Mouse (Mus musculus) stomach, embryonic 16.5 days (tissue): Measurements from ENCODE around the gene Mgat3. TPM values are rescaled to one million over a fixed set of nuclear protein-coding genes. Genes with fewer than 3 reads are reported as not detected.

ENCODE experiments used
- ATAC-seq: fragments of 200-750 bp; cut with Nextera tagmentation; 2 replicates; pipeline ENCODE4 v1.8.0; 2017; ENCODE audit warnings: moderate number of reproducible peaks, moderate TSS enrichment; ENCODE audit not compliant: insufficient read depth, low FRiP score
- H3K27ac ChIP-seq: fragments of 300-500 bp; sonication (generic); 2 replicates; pipeline ENCODE4 v1.5.1; 2014; ENCODE audit warnings: low read length
- H3K27me3 ChIP-seq: fragments of 300-500 bp; sonication (generic); 2 replicates; pipeline ENCODE4 v1.6.1; 2014; ENCODE audit warnings: low read length, control low read depth, mixed read lengths; ENCODE audit not compliant: control insufficient read depth, insufficient read depth
- H3K36me3 ChIP-seq: fragments of 300-500 bp; sonication (generic); 2 replicates; pipeline ENCODE4 v1.6.1; 2014; ENCODE audit warnings: low read length; ENCODE audit not compliant: control insufficient read depth, insufficient read depth
- H3K4me1 ChIP-seq: fragments of 300-500 bp; sonication (generic); 2 replicates; pipeline ENCODE4 v1.6.1; 2014; ENCODE audit warnings: low read length, control low read depth, mixed read lengths; ENCODE audit not compliant: control insufficient read depth, insufficient read depth
- H3K4me2 ChIP-seq: fragments of 300-500 bp; sonication (generic); 2 replicates; pipeline ENCODE4 v1.6.1; 2014; ENCODE audit warnings: low read depth, low read length, mixed read lengths
- H3K4me3 ChIP-seq: fragments of 300-500 bp; sonication (generic); replicated peaks from 2 replicates; pipeline ENCODE4 v1.5.1; 2014; ENCODE audit warnings: mild to moderate bottlenecking, low read length
- H3K9ac ChIP-seq: fragments of 300-500 bp; sonication (generic); 2 replicates; pipeline ENCODE4 v1.6.1; 2014; ENCODE audit warnings: low read length
- H3K9me3 ChIP-seq: fragments of 300-500 bp; sonication (generic); replicated peaks from 2 replicates; pipeline ENCODE4 v1.6.1; 2016; ENCODE audit warnings: low read length, control low read depth; ENCODE audit not compliant: control insufficient read depth
- WGBS: fragments of 180-500 bp; shearing (Covaris S2); extraction: QIAGEN DNeasy Blood & Tissue Kit; methylation state at CpG from one replicate; pipeline ENCODE4 v1.1.7; 2014; 5-methylcytosine and 5-hydroxymethylcytosine counted together
- polyA plus RNA-seq: library from polyadenylated mRNA; unstranded; fragments of >200 nt; fragmentation: Nextera tagmentation; extraction: Ambion mirVana; gene quantifications from 2 replicates; pipeline ENCODE4 v1.2.1, GENCODE M21; 2015

The Mgat3 gene
- polyA plus RNA-seq, 1 experiment from 2014 or later: 8.7 TPM

DNA sequence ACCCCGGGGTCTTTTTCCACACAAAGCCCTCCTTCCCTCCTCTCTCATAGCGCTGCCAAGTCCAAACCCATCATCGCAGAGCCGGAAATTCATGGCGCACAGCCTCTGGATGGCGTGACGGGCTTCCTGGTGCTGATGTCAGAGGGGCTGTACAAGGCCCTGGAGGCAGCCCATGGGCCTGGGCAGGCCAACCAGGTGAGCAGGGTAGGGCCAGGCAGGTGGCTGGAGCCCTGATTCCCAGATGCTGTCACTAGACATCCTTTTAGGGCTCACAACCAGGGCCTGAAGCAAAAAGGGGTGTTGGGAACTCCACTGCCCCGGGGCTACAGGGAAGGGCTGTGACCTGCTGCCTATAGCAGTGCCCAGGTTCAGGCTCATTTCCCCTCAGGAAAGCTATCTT, 17.8 kb upstream of the Mgat3 start:
- H3K27ac ChIP-seq: no peak overlapping the region
- H3K4me3 ChIP-seq: no peak overlapping the region
- ATAC-seq: no peak
- H3K27me3 ChIP-seq: no peaks in the 10 kb centered on the region
- peaks cover 27% of the 10 kb centered on the region for H3K4me1 ChIP-seq
- H3K36me3 ChIP-seq: peaks cover 21% of the 10 kb centered on the region; the same call in 1 of the 2 replicates
- H3K4me2 ChIP-seq: no peak overlapping the region
- H3K9me3 ChIP-seq: no peaks in the 10 kb centered on the region
- WGBS: 93% methylated on average over 8 of the region's 8 CpGs
- no peak overlapping the region for H3K9ac ChIP-seq

DNA sequence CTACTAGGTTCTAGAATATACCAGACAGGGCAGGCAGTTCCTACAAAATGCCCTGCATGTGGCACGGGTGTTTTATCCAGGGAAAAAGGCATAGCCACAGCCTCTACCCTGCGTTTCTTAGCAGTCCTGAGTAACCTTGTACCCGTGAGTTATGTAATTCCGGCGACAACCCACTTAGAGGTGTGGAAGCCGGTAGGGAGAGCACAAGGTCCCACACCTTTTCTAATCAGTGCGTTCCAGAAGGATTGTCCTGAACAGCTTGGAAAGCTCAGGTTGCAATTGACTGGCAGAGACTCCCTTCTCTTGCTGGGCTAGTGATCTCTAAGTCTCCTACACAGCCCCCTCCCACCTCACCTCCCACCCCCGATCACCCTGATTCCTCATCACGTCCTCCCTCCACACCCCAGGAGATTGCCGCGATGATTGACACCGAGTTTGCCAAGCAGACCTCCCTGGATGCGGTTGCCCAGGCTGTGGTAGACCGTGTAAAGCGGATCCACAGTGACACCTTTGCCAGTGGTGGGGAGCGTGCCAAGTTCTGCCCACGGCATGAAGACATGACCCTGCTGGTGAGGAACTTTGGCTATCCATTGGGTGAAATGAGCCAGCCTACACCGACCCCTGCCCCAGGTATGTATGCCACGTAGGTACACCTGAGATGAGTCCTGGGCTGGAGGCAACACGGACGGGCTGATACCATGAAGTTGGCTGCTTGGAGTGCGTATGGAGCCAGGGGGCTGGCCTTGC, 16.2 kb upstream of the Mgat3 start:
- no peaks in the 10 kb centered on the region for H3K27me3 ChIP-seq
- H3K4me3 ChIP-seq: no peak overlapping the region
- peaks cover 27% of the 10 kb centered on the region for H3K4me1 ChIP-seq
- H3K27ac ChIP-seq: peak overlapping the region; percentile 96; the same call in 1 of the 2 replicates
- no peak overlapping the region for H3K4me2 ChIP-seq
- no peak for ATAC-seq
- H3K9me3 ChIP-seq: no peaks in the 10 kb centered on the region
- 78% methylated on average over 22 of the region's 22 CpGs for WGBS
- H3K9ac ChIP-seq: no peak overlapping the region
- H3K36me3 ChIP-seq: peaks cover 21% of the 10 kb centered on the region; the same call in 1 of the 2 replicates

DNA sequence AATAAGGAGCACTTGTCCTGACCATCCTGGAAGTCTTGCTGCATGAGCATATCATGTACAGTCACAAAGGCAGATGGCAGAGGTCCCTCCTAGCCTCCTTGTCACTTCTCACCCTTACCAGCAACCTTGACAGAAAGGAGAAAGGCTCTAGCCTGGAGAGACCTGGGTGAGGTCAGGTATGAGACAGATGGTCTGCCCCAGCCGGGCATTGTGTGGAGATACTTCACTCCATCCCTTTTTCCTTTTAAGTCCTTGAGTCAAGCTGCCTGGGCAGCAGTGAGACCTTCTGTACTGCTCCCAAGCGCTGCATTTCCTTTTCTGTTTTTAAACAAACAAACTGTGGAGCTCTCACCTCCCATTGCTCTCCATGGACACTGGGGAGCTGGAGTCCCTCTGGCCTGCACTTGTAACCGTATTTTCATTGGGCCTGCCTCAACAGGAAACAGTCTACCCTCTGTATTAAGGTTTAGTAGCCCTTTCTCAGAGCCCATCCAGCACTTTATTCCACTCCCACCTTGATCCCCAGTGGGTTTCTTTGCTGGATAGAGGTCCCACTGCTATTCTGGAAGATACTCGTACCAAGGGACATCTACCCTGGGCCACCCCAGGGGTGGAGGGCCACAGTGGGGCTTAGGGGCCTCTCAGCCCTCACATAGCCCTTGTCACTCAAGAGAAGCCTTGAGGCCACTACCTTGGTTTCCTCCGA, 15.4 kb upstream of the Mgat3 start:
- Histone ChIP-seq H3K27me3 (no peaks in the 10 kb centered on the region), H3K9ac (peak overlapping the region; percentile 56; the same call in 1 of the 2 replicates), H3K36me3 (peaks cover 20% of the 10 kb centered on the region; the same call in 1 of the 2 replicates), H3K4me3 (no peak overlapping the region), H3K4me2 (no peak overlapping the region), H3K4me1 (peaks cover 27% of the 10 kb centered on the region), H3K9me3 (no peaks in the 10 kb centered on the region), H3K27ac (peak overlapping the region; percentile 96)
- no peak for ATAC-seq
- whole genome bisulfite sequencing: 62% methylated on average over 5 of the region's 5 CpGs

DNA sequence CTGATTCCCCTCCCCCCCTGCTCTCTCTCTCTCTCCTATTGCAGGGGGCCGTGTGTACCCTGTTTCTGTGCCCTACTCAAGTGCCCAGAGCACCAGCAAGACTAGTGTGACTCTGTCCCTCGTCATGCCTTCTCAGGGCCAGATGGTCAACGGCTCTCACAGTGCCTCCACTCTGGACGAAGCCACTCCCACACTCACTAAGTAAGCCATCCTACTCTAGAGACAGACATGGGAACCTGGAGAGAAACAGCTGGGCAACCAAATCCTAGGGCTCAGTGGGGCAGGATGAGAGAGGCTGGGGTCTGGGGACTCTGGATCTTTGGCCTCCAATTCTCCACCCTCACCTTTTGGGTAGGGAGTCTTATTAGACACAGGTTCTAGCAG, 14.8 kb upstream of the Mgat3 start:
- no peak overlapping the region for H3K4me2 ChIP-seq
- peak overlapping the region; percentile 56; the same call in 1 of the 2 replicates for H3K9ac ChIP-seq
- 33% methylated on average over 4 of the region's 4 CpGs for WGBS
- no peak overlapping the region for H3K4me3 ChIP-seq
- no peaks in the 10 kb centered on the region for H3K27me3 ChIP-seq
- 0 out of 2 replicates have a peak, but pooled peaks cover 15% of the 10 kb centered on the region for H3K36me3 ChIP-seq
- H3K9me3 ChIP-seq: no peaks in the 10 kb centered on the region
- H3K4me1 ChIP-seq: peaks cover 27% of the 10 kb centered on the region
- H3K27ac ChIP-seq: peak overlapping the region; percentile 96
- ATAC-seq: no peak

DNA sequence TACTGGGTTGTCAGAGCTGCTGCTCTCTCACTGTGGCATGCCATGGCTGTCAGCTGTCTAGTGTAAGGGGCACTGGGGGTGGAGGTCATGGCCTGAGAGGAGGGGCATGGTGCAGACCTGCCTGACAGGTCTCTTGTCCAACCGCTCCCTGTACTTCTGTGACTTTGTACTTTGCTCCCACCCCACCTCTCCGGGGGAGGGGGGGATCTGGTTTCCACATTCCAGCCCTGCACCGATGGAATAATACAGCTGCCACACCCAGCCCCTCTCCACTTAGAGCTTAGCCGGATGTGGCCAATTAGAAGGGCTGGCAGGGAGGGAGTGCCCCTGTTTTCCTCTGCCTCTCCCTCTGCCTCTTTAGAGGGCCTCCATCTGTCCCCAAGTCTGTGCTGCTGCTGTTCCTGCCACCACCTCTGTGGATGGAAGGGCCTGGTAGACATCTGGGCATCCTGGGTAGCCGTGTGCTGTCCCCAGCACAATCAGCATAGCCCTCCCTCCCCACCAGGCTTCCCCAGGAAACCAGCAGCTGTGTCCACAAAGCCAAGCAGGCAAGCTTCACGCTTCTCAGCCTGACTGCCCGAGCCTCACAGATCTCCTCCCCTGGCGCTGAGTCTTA, 14.1 kb upstream of the Mgat3 start:
- peak overlapping the region; percentile 63 for H3K9ac ChIP-seq
- H3K4me3 ChIP-seq: no peak overlapping the region
- ATAC-seq: peak; percentile 89
- peaks cover 27% of the 10 kb centered on the region for H3K4me1 ChIP-seq
- no peaks in the 10 kb centered on the region for H3K9me3 ChIP-seq
- peak overlapping the region; percentile 96 for H3K27ac ChIP-seq
- no peaks in the 10 kb centered on the region for H3K27me3 ChIP-seq
- no peak overlapping the region for H3K4me2 ChIP-seq
- H3K36me3 ChIP-seq: 0 out of 2 replicates have a peak, but pooled peaks cover 13% of the 10 kb centered on the region
- 33% methylated on average over 8 of the region's 8 CpGs for WGBS

DNA sequence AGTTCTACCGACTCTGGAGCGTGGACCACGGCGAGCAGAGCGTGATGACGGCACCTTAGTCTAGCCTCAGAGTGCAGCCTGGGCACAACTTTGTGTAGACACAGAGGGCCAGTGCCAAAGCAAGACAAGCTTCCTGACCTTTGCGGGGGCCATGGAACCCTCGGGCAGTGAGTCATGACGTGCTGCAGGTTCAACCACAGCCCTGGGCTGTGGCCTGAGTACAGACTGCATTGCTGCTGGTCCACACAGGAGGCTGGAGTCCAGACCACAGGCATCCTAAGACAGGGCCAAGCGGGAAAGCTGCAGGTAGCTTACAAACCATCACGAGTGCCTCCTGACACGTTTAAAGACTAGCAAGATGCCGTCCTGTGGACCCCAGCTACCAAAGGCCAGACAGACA, 13.3 kb upstream of the Mgat3 start:
- H3K4me3 ChIP-seq: no peak overlapping the region
- H3K9ac ChIP-seq: peak overlapping the region; percentile 63
- H3K4me1 ChIP-seq: peaks cover 27% of the 10 kb centered on the region
- H3K9me3 ChIP-seq: no peaks in the 10 kb centered on the region
- H3K4me2 ChIP-seq: no peak overlapping the region
- no peaks in the 10 kb centered on the region for H3K27me3 ChIP-seq
- 70% methylated on average over 13 of the region's 13 CpGs for WGBS
- H3K27ac ChIP-seq: peak overlapping the region; percentile 96
- 0 out of 2 replicates have a peak, but pooled peaks cover 13% of the 10 kb centered on the region for H3K36me3 ChIP-seq
- no peak for ATAC-seq

DNA sequence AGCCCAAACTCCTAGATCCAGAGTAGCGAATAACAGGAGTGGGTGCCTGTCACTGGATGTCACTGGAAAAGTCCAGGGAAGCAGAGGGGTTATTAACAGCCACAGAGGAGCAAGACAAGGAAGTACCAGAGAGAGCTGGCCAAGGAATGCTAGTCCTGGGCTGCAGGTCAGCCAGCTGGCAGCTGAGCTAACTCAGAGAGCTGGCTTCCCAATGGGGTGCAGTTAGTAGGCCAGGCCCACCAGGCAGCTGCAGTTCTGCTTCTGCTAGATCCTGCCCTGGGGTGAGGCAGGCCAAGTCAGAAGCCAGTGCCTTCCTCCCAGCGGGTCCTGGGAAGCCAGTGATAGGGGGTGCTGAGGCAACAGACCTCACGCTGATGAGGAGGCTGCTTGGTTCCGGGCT, 12.8 kb upstream of the Mgat3 start:
- H3K4me3 ChIP-seq: no peak overlapping the region
- ATAC-seq: no peak
- no peak overlapping the region for H3K4me2 ChIP-seq
- H3K9ac ChIP-seq: peak overlapping the region; percentile 63; the same call in 1 of the 2 replicates
- no peaks in the 10 kb centered on the region for H3K27me3 ChIP-seq
- H3K9me3 ChIP-seq: no peaks in the 10 kb centered on the region
- H3K36me3 ChIP-seq: 0 out of 2 replicates have a peak, but pooled peaks cover 13% of the 10 kb centered on the region
- peak overlapping the region; percentile 96 for H3K27ac ChIP-seq
- 92% methylated on average over 4 of the region's 4 CpGs for WGBS
- H3K4me1 ChIP-seq: peaks cover 27% of the 10 kb centered on the region

DNA sequence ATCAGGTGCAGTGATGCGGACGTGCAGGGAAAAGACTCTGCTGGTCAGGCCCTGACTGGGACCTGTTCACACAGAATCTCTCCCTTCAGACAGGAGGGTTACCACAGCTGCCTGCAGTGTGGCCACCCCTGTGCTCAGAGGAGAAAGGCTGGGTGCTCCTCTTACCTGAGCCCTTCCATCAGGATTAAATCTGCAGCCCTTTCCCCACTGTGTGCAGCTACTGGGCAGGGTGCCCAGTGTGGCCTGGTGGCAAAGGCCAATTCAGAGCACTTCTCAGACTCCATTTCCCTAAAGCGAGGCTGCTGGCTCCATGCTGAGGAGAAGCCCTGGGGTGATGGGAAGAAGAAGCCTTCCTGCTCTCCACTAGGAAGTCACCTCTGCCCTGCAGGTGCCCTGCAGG, 12.3 kb upstream of the Mgat3 start:
- Histone ChIP-seq H3K36me3 (0 out of 2 replicates have a peak, but pooled peaks cover 13% of the 10 kb centered on the region), H3K4me3 (no peak overlapping the region), H3K4me2 (no peak overlapping the region), H3K9me3 (no peaks in the 10 kb centered on the region), H3K9ac (no peak overlapping the region), H3K27me3 (no peaks in the 10 kb centered on the region), H3K27ac (peak overlapping the region; percentile 96; the same call in 1 of the 2 replicates), H3K4me1 (peaks cover 27% of the 10 kb centered on the region)
- WGBS: 95% methylated on average over 3 of the region's 3 CpGs
- no peak for ATAC-seq
